12 mouse cellular contexts compared by ENCODE assay signal in genomic region chr6:12077338-12077737, GRCm38 (mm10).
"Had no signal": no experiment of that assay in that cellular context is flagged by ENCODE, and none has a peak within 500 bp of the region (broad histone marks: within the 10 kb centered on the region; RNA-seq: fewer than 3 reads in every experiment).

No protein-coding gene starts in this region.

- H3K4me1 ChIP-seq: limb, embryonic 12.5 days; liver, embryonic 13.5 days; stomach, embryonic 15.5 days had no signal

- H3K4me3 ChIP-seq: limb, embryonic 12.5 days; liver, embryonic 13.5 days; stomach, embryonic 15.5 days had no signal

- H3K4me2 ChIP-seq: limb, embryonic 12.5 days; liver, embryonic 13.5 days; stomach, embryonic 15.5 days had no signal

- H3K36me3 ChIP-seq: liver, embryonic 13.5 days; stomach, embryonic 15.5 days had no signal

- H3K27ac ChIP-seq: kidney, postnatal 0 days; limb, embryonic 12.5 days; liver, embryonic 13.5 days; stomach, embryonic 15.5 days had no signal

- H3K9me3 ChIP-seq: limb, embryonic 12.5 days; liver, embryonic 13.5 days; stomach, embryonic 15.5 days had no signal

- H3K27me3 ChIP-seq: limb, embryonic 12.5 days; liver, embryonic 13.5 days; stomach, embryonic 15.5 days had no signal

- H3K9ac ChIP-seq: limb, embryonic 12.5 days; liver, embryonic 13.5 days; liver, postnatal 0 days; stomach, embryonic 15.5 days had no signal

- DNase-seq: kidney, adult 9 months; kidney, postnatal 36 days; layer of hippocampus, adult 9-11 months; liver; liver, embryonic 13.5 days; liver, postnatal 0 days; midbrain, embryonic 14.5 days; right cerebral cortex, postnatal 14 days; thymus, postnatal 36 days had no signal

- ATAC-seq: liver, postnatal 0 days had no signal
